In genomic region chr15:12480369-12480768, GRCm38 (mm10) we compare ENCODE assay signal across 10 mouse cellular contexts.
DNase-seq lines count a peak whose midpoint lies in the region; ATAC-seq lines count a peak whose summit lies in the region.
"Had no signal": no experiment of that assay in that cellular context is flagged by ENCODE, and none has a peak within 500 bp of the region (broad histone marks: within the 10 kb centered on the region; RNA-seq: fewer than 3 reads in every experiment).

No protein-coding gene starts in this region.

- H3K4me1 ChIP-seq in hindbrain, embryonic 12.5 days = peaks cover 6% of the 10 kb centered on the region
- H3K4me1 ChIP-seq in midbrain, embryonic 16.5 days (ENCODE audit: control insufficient read depth, insufficient read depth, low read length) = peaks cover 7% of the 10 kb centered on the region

- H3K9ac ChIP-seq in hindbrain, embryonic 12.5 days = no peak overlapping the region
- H3K9ac ChIP-seq in midbrain, embryonic 16.5 days (ENCODE audit: low read depth, low read length) = no peak overlapping the region

- DNase-seq in ZHBTc4 (ENCODE audit: low read depth, low spot score) = peak; percentile 33
- DNase-seq in embryo, embryonic 11 days = peak; percentile 59
- no peak for DNase-seq in right cerebral cortex, postnatal 25 days
- DNase-seq in adrenal gland, postnatal 36 days = no peak
- DNase-seq in layer of hippocampus, postnatal 10 days (ENCODE audit: low spot score in 2 of 2) = no peak
- DNase-seq: heart, postnatal 4 days; thymus, postnatal 4 days had no signal

- peak; percentile 67 for ATAC-seq in hindbrain, embryonic 12.5 days (ENCODE audit: low FRiP score)
- ATAC-seq in midbrain, embryonic 16.5 days = peak; percentile 43

- no peak overlapping the region for H3K27ac ChIP-seq in hindbrain, embryonic 12.5 days
- peak overlapping the region; percentile 3; the same call in 1 of the 2 replicates for H3K27ac ChIP-seq in midbrain, embryonic 16.5 days (ENCODE audit: low read length)

- no peaks in the 10 kb centered on the region for H3K27me3 ChIP-seq in hindbrain, embryonic 12.5 days
- no peaks in the 10 kb centered on the region for H3K27me3 ChIP-seq in midbrain, embryonic 16.5 days (ENCODE audit: control insufficient read depth, insufficient read depth, low read depth, low read length)

- H3K9me3 ChIP-seq in hindbrain, embryonic 12.5 days (replicated peaks) = no peaks in the 10 kb centered on the region
- H3K9me3 ChIP-seq in midbrain, embryonic 16.5 days (replicated peaks; ENCODE audit: control insufficient read depth, low read length, poor library complexity, severe bottlenecking) = no peaks in the 10 kb centered on the region
- H3K9me3 ChIP-seq: G1E had no signal

- H3K4me2 ChIP-seq in hindbrain, embryonic 12.5 days (replicated peaks) = no peak overlapping the region
- no peak overlapping the region for H3K4me2 ChIP-seq in midbrain, embryonic 16.5 days (ENCODE audit: low read length)

- 61% methylated on average over 3 of the region's 3 CpGs for WGBS in hindbrain, embryonic 12.5 days
- WGBS in midbrain, embryonic 16.5 days = 41% methylated on average over 3 of the region's 3 CpGs

- no peaks in the 10 kb centered on the region for H3K36me3 ChIP-seq in hindbrain, embryonic 12.5 days
- H3K36me3 ChIP-seq in midbrain, embryonic 16.5 days (ENCODE audit: control insufficient read depth, insufficient read depth, low read length) = no peaks in the 10 kb centered on the region
- H3K36me3 ChIP-seq: G1E had no signal

- H3K4me3 ChIP-seq in hindbrain, embryonic 12.5 days = no peak overlapping the region
- H3K4me3 ChIP-seq in midbrain, embryonic 16.5 days (ENCODE audit: low read depth, low read length) = no peak overlapping the region

Comparison
In these comparisons a context has a peak if more than half of its experiments do, and no peak if none do; other contexts are left out.
1. DNase-seq: peak in ZHBTc4 (single experiment) and embryo, embryonic 11 days (single experiment); none in right cerebral cortex, postnatal 25 days (single experiment), adrenal gland, postnatal 36 days (0 of 2) and layer of hippocampus, postnatal 10 days (0 of 2).